12 mouse cellular contexts compared by ENCODE assay signal in genomic region chr8:86540906-86541305, GRCm38 (mm10).
"Had no signal": no experiment of that assay in that cellular context is flagged by ENCODE, and none has a peak within 500 bp of the region (broad histone marks: within the 10 kb centered on the region; RNA-seq: fewer than 3 reads in every experiment).

No protein-coding gene starts in this region.

- DNase-seq: left cerebral cortex, postnatal 4 days; liver; liver, embryonic 13.5 days; liver, postnatal 0 days; lung, adult 18-20 months; lung, adult 2 months; lung, embryonic 14.5 days; lung, postnatal 10 days; lung, postnatal 14 days; lung, postnatal 36 days; lung, postnatal 4 days; midbrain, embryonic 14.5 days had no signal
